Mouse (Mus musculus) erythroid progenitor cell, adult 5-6 weeks (primary cell): ENCODE results near the gene AU022751. TPM values are rescaled to one million over a fixed set of nuclear protein-coding genes. Genes with fewer than 3 reads are reported as not detected.
"Not testable (repeated sequence)": the region's sequence is repeated elsewhere in the genome, so short reads cannot be mapped to it uniquely, and the experiment has no call there.

Experiments used
- ATAC-seq: replicated peaks from 2 replicates; pipeline ENCODE4 v1.8.0; 2016; ENCODE audit warnings: moderate number of reproducible peaks, mild to moderate bottlenecking, moderate TSS enrichment, inconsistent platforms; ENCODE audit not compliant: poor library complexity, low FRiP score, severe bottlenecking
- total RNA-seq, 2 experiments: library from RNA; stranded (forward) in 1 of 2; stranded (reverse) in 1 of 2; fragments of 150-400 nt in 1 of 2; fragments of 186-747, 209-891 nt in 1 of 2; gene quantifications; 2 replicates each; pipeline versions ENCODE4 v1.2.3 to v1.2.4; 2015 to 2017; ENCODE audit warnings: low replicate concordance in 2 of 2

The AU022751 gene
- total RNA-seq (2015; ENCODE audit: low replicate concordance) (not detected in 2 replicates), total RNA-seq (2017; ENCODE audit: low replicate concordance) (not detected in 2 replicates)

- ATAC-seq = no peak
These were observed at the start of gene AU022751 for GRCm38 (mm10) chrX:6082954-6083680. Gene AU022751, minus strand, starts transcription at chrX:6083419.

DNA sequence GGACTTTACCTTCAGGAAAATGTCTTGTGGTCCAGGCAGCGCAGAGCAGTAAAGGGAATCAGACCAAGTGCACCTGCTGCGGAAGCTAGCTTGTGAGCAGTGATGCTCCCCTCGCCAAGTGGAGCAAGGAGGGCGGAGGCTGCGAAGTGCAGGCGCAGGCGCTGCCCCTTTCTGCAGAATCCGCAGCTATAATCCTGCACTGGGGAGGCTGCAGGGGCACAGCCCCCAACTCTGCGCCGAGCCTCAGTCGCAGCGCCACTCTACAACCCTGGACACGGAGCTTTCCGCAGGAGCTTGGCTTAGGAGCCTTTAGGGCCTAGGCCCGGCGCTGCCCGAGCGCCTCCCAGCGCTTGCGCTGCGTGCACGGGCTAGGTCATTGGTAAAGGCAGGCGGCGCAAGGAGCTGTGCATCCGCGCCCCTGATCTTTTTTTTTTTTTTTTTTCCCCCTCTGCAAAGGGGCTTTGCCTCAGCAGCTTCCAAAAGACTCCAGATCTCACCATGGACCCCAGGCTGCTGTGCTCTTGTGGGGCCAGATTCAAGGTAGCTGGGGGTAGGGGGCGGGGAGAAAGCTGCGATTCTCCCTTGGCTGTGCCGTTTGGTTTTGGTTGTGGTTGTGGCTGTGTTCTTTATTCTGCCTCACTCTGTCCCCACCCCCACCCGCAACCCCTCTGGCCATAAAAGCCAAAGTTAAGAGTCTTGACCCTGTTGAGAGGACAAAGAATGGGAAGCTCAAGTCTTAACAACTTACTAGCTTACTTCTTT is 9.0 kb upstream of the AU022751 start:
- ATAC-seq = no peak

DNA sequence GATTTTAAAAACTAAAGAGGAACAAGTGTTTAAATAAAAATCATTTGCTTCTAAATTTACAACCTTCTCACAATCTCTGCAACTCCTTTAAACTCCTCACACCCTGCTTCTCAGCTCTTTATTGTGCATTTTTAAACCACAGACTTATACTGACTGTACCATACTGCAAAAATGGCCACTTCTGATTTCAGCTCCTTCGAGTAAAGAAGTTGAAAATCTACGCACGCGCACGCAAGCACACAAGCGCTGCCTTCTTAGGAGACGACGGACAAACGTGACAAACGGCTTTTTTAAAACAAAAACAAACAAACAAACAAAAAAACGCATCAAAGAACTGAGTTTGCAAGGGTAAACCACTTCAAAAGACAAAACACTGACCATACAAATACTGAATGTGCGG is 8.3 kb upstream of the AU022751 start:
- ATAC-seq = no peak

GRCm38 (mm10) chrX:6061563-6061962 is 21.7 kb downstream of the AU022751 start:
- no peak for ATAC-seq

- ATAC-seq = not testable (repeated sequence)
These were observed 35.1 kb downstream of the AU022751 start for GRCm38 (mm10) chrX:6047936-6048614.

GRCm38 (mm10) chrX:6047066-6047935 is 35.9 kb downstream of the AU022751 start, which contains the start of gene Nudt11:
Gene Nudt11, plus strand, starts transcription at chrX:6047453.
- not testable (repeated sequence) for ATAC-seq

Other genes with a start within 250 kb of the AU022751 start
- gene Nudt11, start 36.0 kb downstream of the AU022751 start, total RNA-seq (2015; ENCODE audit: low replicate concordance) = not detected in 2 replicates
- gene Nudt11, start 36.0 kb downstream of the AU022751 start, total RNA-seq (2017; ENCODE audit: low replicate concordance) = not detected in 2 replicates
- not detected in 2 replicates for gene Nudt10, start 89.6 kb upstream of the AU022751 start, total RNA-seq (2015; ENCODE audit: low replicate concordance)
- gene Nudt10, start 89.6 kb upstream of the AU022751 start, total RNA-seq (2017; ENCODE audit: low replicate concordance) = not detected in 2 replicates
- gene Bmp15, start 237.3 kb upstream of the AU022751 start, total RNA-seq (2015; ENCODE audit: low replicate concordance) = not detected in 2 replicates
- not detected in 2 replicates for gene Bmp15, start 237.3 kb upstream of the AU022751 start, total RNA-seq (2017; ENCODE audit: low replicate concordance)